Mouse (Mus musculus) cerebellum, adult 18-20 months (tissue): ENCODE results near the gene Msrb2.

Experiments used
- DNase-seq, 2 experiments: peaks; one replicate each; pipeline ENCODE4 v3.0.0; 2021

Msrb2 gene

GRCm38 (mm10) chr2:19371390-19372158 is at the start of gene Msrb2:
Gene Msrb2 (plus strand): TSS chr2:19371440.
- peak; percentile 60 to 77 for DNase-seq

- DNase-seq: no peak
These were observed 48.8 kb upstream of the Msrb2 start for GRCm38 (mm10) chr2:19322448-19322847.

- DNase-seq: no peak
These were observed 44.9 kb upstream of the Msrb2 start for GRCm38 (mm10) chr2:19326376-19326775.

- DNase-seq: no peak
These were observed 43.4 kb upstream of the Msrb2 start for GRCm38 (mm10) chr2:19327811-19328210.

- peak; percentile 15 to 23 for DNase-seq
These were observed 27.2 kb upstream of the Msrb2 start for GRCm38 (mm10) chr2:19343901-19344635.

- DNase-seq: peak; percentile 89 to 91
These were observed 26.4 kb upstream of the Msrb2 start for GRCm38 (mm10) chr2:19344636-19345413.

GRCm38 (mm10) chr2:19345414-19345964 is 25.8 kb upstream of the Msrb2 start:
- DNase-seq: no peak

- DNase-seq: no peak
These were observed 22.8 kb upstream of the Msrb2 start for GRCm38 (mm10) chr2:19348454-19348853.

GRCm38 (mm10) chr2:19350167-19350566 is 21.1 kb upstream of the Msrb2 start:
- no peak for DNase-seq

- no peak for DNase-seq
These were observed 19.5 kb upstream of the Msrb2 start for GRCm38 (mm10) chr2:19351615-19352253.

- DNase-seq: no peak
These were observed 18.1 kb upstream of the Msrb2 start for GRCm38 (mm10) chr2:19353158-19353557.

- no peak for DNase-seq
These were observed 8.4 kb upstream of the Msrb2 start for GRCm38 (mm10) chr2:19362880-19363279.

- no peak for DNase-seq
These were observed 4.8 kb upstream of the Msrb2 start for GRCm38 (mm10) chr2:19366426-19366825.

GRCm38 (mm10) chr2:19367114-19367513 is 4.1 kb upstream of the Msrb2 start:
- DNase-seq: no peak

GRCm38 (mm10) chr2:19373695-19374094 is 2.5 kb downstream of the Msrb2 start:
- no peak for DNase-seq

- no peak for DNase-seq
These were observed 9.3 kb downstream of the Msrb2 start for GRCm38 (mm10) chr2:19380446-19380950.

- no peak for DNase-seq
These were observed 9.7 kb downstream of the Msrb2 start for GRCm38 (mm10) chr2:19380986-19381385.

- DNase-seq: no peak
These were observed 11.0 kb downstream of the Msrb2 start for GRCm38 (mm10) chr2:19382206-19382605.

GRCm38 (mm10) chr2:19383006-19383405 is 11.8 kb downstream of the Msrb2 start:
- no peak for DNase-seq

- no peak for DNase-seq
These were observed 14.5 kb downstream of the Msrb2 start for GRCm38 (mm10) chr2:19385772-19386171.

GRCm38 (mm10) chr2:19388329-19389103 is 17.3 kb downstream of the Msrb2 start:
- no peak for DNase-seq
